Mouse (Mus musculus): ENCODE measurements at regions not wholly inside any gene's neighbourhood (a gene's known extent, or its start where the extent isn't known, plus 50 kb on each side); places are given as distances from the start of the nearest gene placed in this dataset.

DNA sequence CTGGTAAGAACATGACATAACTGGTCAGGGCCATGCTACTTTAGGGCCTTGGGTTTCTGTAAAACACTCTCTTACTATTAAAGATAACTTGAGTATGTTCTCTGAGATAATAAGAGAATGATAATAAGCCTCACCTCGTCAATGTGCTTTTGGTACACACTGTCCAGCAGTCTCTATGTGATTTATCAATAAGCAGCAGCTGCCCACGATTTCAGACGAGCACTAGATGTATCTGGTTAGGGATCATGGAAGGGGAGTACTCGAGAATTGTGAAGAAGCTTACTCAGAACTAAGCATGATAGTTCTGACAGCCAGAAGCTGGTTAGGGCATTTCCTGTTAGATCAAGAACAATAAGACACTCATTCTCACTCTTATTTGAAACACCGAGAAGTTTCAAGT, 53.8 kb downstream of the Neurod6 start:
- no peak for DNase-seq

DNA sequence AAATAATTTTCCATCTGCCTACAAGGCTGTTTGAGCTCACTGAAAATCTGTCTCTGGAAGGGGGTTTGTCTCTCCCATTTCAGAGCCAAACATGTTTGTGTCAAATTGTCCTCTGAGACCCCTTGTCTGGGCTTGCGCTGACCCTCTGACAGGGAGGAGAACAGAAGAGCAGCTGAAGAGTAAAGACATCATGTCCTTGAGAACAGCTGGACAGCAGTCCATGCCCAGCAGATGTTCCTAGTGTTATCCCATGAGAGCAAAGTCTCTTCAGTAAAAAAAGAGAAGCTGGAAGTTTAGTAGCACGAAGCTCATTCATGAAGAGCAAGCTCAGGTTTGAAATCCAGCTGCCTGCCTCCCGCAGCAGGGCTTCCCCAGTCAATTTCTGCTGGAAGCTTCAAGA, 60.7 kb downstream of the Neurod6 start:
- DNase-seq = no peak

DNA sequence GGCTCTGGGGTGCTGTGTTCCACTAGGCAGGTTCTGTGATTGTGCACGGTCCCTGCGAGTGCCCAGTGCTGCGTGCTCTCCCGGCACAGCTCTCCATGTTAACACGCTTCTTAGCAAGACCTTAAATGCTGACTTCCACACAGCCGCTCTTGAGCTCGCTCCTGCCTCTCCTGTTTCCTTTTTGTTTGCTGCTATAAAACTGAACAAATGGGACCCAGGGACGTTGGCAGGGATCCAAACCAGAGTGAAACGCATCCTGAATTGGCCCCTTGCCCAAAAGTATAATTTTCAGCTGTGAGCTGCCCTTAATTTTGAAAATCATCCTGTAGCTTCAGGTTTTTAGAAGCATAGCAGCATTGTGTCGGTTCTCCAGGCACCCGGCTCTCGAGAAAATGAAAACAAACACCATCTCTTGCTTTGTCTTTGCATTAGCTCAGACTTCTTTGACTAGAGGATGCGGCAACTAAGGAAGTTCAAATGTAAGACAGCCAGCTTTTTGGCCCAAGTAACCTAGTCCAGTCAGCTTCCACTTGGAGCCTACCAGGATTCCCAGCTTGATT, 63.1 kb downstream of the Neurod6 start:
- peak; percentile 59 for DNase-seq

DNA sequence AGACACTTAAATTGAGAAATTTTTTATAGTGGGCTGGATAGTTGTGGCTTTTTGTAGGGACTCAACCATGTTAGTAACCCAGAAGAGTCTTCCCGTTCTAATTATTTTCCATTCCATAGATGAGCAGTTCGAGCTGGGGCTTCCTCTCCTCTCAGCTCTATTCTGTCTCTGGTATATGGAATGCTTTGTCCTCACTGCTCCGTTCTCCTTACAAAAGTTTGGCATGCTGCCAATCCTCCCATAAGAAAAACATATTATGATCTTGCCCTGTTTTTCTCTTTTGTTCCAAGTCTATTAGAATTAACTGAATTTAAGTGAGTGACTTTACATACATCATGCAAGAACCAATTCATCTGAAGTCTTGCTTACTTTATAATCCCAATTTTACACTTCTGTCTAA, 70.7 kb downstream of the Neurod6 start:
- no peak for DNase-seq

DNA sequence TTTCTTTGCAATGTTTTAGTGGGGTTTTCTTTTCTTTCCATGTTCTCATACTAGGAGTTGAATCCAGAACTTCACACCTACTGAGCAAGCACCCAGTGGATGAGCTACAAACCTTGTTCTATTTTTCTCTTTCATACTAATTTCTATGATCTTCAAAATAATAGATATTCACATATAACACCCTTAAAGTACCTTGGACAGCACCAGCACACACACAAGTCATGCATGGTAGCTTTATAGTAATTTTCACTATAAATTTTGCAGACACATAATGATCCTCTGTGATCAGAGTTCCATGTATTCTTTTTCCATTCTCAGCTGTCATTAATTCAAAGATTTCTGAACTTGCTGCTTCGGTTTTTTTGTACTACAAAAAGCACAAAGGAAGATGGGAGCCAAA, 71.1 kb downstream of the Neurod6 start:
- no peak for DNase-seq

DNA sequence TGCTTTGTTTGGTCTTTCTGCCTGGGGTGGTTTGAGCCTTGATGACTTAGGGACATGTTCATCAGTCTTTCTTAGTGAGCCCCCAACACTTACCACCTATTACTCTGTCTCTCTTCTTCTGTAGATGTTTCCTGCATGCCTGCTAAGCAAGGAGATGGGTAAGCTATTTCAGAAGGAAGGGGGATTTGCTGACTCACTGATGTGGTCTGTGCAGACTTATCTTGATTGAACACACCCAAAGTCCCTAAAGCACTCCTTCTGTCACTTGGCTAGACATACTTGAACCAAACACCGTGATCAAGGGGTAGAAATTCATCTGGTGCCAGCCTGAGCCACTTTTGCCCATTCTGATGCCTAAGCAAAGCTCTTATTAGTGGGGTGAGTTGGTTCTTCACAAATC, 72.0 kb downstream of the Neurod6 start:
- DNase-seq = no peak

DNA sequence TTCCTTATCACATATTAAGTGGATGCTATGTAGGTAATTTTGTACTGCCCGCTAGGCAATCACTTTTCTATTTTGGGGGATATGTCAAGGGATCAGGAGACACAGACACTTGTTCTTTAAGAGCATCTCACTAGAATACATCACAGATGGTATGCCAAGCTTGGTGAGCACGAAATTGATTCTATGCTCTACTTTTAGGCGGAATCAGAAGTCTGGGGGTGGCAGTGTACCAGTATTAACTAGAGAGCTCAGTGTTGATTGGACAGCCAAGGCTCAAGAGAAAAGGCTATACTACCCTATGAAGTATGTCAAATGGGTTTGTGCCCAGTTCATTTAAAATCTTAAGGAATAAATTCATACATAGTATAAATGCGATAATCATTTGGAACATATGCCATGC, 84.0 kb downstream of the Neurod6 start:
- no peak for DNase-seq

DNA sequence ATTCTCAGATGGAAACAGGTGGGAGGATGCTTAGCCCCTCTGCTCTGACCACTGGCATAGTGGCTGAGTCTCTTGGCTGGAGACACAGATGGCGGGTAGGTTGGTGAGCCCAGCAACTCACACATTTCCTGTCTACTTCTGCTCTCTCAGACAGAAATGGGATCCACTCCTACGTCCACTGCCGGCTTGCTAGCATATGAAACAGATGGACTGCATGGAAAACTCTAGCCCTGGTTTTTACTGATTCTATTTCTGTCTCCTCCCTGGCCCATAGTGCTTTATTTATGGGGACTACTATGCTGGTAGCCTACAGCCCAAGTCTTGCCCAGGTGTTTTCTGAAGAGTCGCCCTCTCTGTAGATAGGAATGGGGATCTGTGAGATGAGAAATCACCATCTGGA, 88.9 kb downstream of the Neurod6 start:
- peak; percentile 87 for DNase-seq

DNA sequence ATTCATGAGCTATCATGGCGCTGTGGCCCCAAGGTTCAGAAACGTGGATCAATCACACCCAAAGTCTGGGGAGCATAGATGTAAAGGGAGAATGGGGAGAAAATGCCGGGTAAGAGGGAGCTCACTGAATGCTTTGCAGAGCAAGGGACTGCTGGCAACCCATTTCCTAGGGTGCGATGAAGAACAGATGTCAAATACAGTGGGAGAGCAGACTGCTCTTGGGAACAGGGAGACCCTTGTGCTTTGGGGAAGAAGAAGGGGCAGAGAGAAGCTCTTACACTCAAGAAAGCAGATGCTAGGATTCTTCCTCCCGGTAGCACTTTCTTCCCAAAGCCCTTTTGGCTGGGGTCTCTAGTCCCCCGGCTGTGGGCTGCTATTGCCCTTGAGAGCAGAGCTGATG, 100.0 kb downstream of the Neurod6 start:
- DNase-seq = no peak

DNA sequence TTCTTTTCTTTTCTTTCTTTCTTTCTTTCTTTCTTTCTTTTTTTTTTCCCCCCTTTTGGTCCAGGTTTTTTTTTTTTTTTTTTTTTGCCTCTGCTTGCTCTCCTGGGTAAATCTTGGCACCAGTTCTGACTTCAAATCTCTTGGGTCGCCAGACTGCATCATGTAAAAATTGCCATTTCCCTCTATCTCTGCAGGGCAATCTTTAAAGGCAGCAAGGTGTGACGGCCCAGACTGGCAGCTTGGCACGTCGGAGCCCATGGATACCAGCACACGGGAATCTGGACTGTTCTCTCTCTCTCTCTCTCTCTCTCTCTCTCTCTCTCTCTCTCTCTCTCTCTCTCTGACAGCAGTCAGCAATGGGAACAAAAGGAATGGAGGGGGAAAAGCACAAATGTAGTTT, 101.0 kb downstream of the Neurod6 start:
- no peak for DNase-seq

DNA sequence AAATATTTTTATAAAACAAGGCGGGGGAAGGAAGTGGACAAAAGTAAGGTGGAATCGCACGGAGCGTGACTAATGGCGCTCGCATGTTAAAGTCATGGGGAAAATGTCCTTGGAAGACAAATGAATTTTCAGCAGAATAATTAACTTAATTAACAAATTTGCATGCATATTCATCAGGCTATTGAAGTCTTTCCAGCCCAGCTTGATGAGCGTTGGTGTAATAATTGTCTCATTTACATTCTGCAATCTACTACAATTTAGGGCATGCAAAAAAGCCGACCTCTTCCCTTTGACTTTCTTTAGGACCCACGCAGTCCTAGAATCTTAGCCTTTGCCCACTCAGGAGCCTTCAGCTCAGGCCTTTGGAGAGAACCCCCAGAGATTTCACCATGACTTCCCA, 101.5 kb downstream of the Neurod6 start:
- no peak for DNase-seq

DNA sequence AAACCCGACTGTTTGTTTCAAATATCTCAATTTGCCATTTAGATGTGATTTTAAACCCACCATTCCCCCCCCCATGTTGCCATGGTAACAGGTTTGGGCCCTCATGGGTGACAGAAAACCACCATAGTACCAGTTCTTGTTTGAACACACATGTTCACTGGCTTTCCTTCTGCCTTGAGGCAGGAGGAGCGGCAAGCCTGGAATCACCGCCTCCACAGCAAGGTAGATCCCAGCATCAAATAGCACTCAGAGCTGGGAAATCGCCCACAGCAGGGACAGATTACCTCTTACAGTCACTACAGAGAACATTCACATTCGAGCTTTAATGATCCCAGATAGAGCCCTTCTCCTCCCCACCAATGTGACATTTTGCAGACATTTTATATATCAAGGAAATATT, 102.0 kb downstream of the Neurod6 start:
- DNase-seq = no peak

DNA sequence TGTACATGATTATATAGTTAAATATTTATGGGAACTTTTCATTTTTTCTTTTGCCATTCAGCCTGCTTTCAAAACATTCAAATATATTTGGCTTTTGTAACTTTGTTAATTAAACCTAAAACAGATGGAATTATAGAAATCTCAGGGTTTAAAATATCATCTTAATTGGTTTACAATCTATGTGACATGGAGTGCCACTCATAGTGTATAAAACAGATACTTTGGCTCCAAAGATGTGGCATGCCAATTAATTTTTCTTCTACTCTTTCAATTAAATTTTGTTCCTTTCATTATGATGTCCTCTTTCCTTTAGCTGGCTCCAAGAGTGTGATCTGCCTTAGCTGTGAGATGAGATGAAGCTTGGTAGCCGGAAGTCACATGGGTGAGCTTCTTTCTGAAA, 103.0 kb downstream of the Neurod6 start:
- DNase-seq = no peak

DNA sequence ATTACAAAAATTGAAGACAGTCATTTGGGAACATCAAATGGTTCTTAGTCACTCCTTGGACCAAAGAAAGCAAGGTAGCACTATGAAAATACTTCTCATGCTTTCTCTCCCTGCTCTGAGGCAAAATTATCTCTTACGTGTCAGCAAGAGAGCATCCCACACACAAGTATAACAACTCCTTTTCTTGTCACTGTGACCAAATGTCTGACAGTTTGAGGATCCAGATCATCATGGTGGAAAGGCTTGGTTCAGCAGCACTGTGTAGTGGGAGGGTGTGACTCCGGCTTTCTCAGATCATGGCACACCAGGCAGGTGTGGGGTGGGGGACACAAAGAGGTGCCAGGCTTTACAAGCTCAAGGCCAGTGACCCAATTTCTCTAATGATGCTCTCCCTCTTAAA, 113.5 kb downstream of the Neurod6 start:
- DNase-seq = peak; percentile 18

DNA sequence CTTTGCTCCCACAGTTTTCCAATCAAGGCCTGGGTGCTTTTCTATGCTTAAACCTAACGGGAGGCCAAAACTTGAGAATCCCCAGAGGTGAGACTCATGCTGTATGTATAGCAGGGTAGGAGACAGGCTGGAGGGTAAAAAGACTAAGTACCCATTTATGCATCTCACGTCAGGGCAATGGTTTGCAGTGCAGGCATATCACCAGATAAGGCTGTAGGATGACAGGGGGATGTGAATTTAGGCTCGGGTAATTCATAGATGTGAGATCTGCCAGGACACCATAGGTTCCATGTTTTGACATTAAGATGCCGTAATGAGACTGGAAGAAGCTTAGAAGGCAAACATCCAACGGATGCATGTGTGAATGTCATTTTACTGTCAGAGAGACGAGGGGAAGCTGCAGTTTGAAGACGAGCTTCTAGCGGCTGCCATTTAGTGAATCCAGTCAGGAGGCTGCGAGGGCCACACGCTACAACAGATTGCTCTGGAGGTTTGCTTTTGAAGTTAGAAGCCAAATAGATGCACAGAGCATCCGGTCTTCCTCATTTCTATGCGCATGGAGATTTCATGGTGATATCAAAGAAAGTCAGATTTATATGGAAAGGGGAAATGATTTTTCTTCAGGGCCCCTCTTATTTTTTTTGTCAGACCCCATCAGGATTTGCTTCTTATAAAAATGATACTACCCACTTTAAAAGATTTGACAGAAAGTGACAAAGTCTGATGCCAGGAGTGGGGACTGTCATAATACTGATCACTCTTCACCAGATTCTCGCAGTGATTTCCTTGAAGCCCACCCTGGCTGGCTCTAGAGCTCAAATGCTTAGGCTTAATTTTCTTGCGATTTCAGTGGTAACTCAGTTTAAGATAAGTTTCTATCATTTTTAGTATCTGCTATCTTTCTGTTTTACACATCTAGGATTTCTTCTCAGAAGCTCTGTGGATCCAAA, 113.8 kb downstream of the Adcyap1r1 start:
- no peak for DNase-seq

DNA sequence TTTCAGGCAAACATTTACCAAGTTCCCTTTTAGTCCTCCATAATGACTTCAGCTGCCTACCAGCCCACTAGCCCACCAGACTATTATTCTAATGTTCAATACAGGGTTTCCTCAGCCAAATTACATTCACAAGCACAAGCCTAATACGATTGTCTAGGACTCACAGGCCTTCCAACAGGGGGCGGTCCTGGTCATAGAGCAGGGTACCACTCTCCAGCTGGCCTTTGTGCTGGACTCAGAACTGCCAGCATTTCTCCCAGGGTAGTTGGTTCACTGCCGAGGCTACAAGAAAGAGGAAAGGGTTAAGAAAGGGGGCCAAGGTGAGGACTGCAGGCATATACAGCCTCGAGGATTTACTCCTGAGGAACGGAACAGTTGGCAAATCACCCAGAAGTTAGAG, 108.8 kb downstream of the Adcyap1r1 start:
- DNase-seq = no peak

DNA sequence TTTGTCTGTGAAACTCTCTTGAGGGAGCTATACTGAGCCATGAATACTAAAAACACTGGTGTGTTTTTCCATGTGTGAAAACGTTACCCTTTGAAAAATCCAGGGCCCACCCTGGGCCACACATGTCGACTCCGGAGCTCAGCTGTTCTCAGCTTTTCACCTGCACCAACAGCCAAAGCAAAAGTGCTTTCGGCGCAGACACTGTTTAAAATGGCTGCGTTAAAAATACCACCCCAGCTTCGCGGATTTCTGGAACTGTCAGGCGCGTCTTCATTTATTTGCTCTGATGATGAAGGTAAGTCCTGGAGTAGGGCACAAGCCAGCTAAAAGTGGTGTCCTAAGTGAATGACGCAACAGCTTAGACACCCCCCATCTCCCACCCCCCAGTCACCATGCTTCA, 108.0 kb downstream of the Adcyap1r1 start:
- no peak for DNase-seq

All from right cerebral cortex, adult 18-20 months (tissue).